Mouse (Mus musculus): ENCODE measurements around the gene Smok2a. TPM values are rescaled to one million over a fixed set of nuclear protein-coding genes. Genes with fewer than 3 reads are reported as not detected.
"Not testable (repeated sequence)": the region's sequence is repeated elsewhere in the genome, so short reads cannot be mapped to it uniquely, and the experiment has no call there.

Gene Smok2a
- total RNA-seq, 2 experiments from 2014 or later = not detected

GRCm38 (mm10) chr17:13202453-13203107, 18.4 kb upstream of the Smok2a start:
- H3K27ac ChIP-seq; H3K4me3 ChIP-seq; intact Hi-C loops (cut with DNase I); DNase-seq (ENCODE audit: extremely low spot score in 1 of 2, low spot score in 2 of 2): not testable (repeated sequence)

DNA sequence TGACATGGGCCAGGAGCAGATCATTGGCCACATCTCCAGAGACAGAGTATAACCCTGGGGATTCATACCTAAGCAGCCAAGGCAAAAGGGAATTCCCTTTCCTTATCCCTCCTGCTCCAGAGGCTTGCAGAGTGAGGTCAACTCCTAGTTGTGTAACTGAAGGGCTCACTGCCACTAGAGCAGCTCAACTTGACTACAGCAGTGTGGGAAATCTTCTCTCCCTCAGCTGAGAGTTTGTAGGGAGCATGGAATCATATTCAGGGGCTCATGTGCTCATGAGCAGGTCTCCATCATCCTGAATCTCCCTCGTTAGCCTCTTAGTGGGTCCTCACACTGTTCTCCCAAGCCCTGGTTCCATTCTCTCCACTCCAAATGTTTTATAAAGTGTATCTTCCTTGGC, 15.7 kb upstream of the Smok2a start:
- H3K27ac ChIP-seq; DNase-seq (ENCODE audit: extremely low spot score in 1 of 2, low spot score in 2 of 2); intact Hi-C loops (cut with DNase I); H3K4me3 ChIP-seq: not testable (repeated sequence)

DNA sequence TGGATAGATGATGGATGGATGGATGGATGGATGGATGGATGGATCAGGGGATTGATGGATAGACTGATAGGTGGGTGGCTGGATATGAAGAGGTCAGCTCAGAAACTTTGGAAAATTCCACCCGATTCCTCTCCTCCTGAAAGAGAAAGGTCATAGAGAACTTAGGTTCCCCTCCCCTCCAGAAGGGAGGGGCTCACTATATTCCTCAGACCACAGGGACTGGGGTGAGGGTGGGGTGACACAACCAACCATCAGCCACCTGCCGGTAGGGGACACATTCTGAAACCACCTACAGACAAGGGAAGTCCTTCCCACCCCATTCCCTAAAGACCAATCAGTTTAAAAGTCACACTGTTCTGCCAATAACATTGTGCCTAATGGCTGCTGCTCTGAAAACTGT, 14.5 kb upstream of the Smok2a start:
- intact Hi-C loops (cut with DNase I) = no loop called here
- TF ChIP-seq CTCF (IDR thresholded peaks at IDR 0.05) = no peak
- H3K4me3 ChIP-seq = no peak overlapping the region
- DNase-seq (ENCODE audit: extremely low spot score in 1 of 2, low spot score in 2 of 2) = no peak
- H3K27ac ChIP-seq = no peak overlapping the region

DNA sequence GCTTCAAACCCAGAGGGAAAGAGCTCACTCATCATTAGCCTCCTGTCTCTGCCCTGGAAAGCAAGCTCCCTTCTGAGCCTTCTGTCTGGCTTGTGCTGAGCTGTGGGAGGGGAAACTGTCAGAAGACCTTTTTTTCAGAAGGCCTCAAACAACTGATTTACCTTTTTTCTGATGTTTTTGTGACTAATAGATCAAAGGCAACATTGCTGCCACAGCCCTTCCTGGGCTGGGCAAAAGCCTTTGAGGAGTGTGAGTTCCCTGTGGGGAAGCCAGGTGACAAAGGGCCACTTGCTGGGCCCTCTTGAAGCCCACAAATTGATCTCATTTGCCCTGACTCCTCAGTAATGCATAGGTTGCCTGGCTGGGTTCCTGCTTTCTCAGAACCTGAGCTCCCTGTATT, 12.5 kb upstream of the Smok2a start:
- DNase-seq (ENCODE audit: extremely low spot score in 1 of 2, low spot score in 2 of 2); intact Hi-C loops (cut with DNase I); H3K27ac ChIP-seq; H3K4me3 ChIP-seq: not testable (repeated sequence)

DNA sequence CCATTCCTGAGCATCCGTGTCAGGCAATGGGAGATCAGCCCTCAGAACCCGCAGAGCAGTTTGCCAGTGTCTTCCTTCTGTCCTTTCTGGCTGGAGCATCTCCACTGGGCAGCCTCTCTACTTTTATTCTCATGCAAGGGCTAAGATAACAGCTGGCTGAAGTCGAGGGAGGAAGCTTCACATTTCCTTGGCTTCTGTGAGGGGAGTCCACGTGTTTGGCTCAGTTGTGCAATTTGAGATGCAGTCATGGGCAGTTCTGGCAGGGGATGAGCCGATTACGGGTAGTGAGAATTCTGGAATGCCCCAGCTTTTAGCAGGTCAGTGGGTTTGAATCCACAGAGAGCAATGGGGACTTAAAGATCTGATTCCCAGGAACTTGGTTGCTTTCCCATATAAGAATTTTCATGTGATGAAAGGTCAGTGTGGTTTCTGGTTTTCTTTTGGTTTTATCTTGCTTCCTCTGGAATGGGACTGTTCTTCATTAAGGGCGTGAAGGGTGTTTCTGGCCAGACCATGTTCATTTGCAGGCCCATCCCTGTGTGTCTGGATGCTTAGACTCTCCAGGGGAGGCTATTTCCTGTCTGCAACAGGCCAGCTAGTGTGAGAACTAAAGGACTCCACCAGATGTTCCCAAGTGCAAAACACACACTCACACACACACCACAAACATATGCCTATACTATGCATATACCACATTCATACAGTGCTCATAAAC, 8.7 kb upstream of the Smok2a start:
- H3K4me3 ChIP-seq = no peak overlapping the region
- DNase-seq (ENCODE audit: extremely low spot score in 1 of 2, low spot score in 2 of 2) = no peak
- H3K27ac ChIP-seq = no peak overlapping the region
- intact Hi-C loops (cut with DNase I) = no loop called here
- TF ChIP-seq CTCF (IDR thresholded peaks at IDR 0.05) = no peak

DNA sequence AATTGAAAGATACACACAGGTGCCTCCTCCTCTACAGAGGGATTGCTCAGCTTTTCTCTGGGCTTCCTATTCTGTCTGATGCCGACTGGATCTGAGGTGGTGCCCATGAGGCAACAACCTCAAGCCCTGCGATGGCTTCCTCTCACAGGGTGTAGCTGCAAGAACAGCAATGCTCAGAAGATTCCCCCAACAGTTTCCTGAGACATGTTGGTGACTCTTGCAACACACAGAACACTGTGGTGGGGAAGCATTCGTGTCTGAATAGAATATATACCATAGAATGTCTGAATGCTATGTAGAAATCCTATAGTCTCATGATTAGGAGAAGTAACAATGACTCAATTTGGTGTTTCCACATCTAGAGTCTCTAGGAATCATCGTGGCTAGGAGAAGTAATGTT, 6.8 kb upstream of the Smok2a start:
- TF ChIP-seq CTCF (IDR thresholded peaks at IDR 0.05) = no peak
- no peak overlapping the region for H3K4me3 ChIP-seq
- intact Hi-C loops (cut with DNase I) = no loop called here
- H3K27ac ChIP-seq = no peak overlapping the region
- DNase-seq (ENCODE audit: extremely low spot score in 1 of 2, low spot score in 2 of 2) = no peak

DNA sequence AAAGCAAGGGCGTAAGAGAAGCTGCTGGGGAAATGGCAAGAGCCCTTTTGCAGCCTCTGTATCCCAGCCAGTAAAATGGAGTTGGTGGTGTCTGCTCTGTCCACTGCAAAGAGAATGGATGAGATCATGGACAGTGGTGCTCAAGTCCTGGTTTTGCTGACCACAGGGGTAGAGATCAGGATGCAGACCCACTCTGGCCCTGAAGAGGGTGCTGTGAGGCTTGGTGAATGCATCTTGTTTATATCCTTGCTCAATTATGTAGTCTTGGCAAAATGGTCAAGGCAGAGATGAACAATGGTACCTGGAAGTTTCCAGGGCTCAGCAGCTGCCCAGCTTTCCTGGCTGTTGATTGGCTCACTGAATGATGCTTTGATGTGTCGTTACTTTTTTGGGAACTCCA, 5.4 kb upstream of the Smok2a start:
- intact Hi-C loops (cut with DNase I) = no loop called here
- TF ChIP-seq CTCF (IDR thresholded peaks at IDR 0.05) = peak; percentile 38; the same call in 1 of the 2 replicates
- Histone ChIP-seq H3K4me3 (no peak overlapping the region), H3K27ac (no peak overlapping the region)
- DNase-seq (ENCODE audit: extremely low spot score in 1 of 2, low spot score in 2 of 2) = no peak

- H3K4me3 ChIP-seq; DNase-seq (ENCODE audit: extremely low spot score in 1 of 2, low spot score in 2 of 2); intact Hi-C loops (cut with DNase I); H3K27ac ChIP-seq: not testable (repeated sequence)
Observed at GRCm38 (mm10) chr17:13221921-13222320, 933 bp downstream of the Smok2a start.

DNA sequence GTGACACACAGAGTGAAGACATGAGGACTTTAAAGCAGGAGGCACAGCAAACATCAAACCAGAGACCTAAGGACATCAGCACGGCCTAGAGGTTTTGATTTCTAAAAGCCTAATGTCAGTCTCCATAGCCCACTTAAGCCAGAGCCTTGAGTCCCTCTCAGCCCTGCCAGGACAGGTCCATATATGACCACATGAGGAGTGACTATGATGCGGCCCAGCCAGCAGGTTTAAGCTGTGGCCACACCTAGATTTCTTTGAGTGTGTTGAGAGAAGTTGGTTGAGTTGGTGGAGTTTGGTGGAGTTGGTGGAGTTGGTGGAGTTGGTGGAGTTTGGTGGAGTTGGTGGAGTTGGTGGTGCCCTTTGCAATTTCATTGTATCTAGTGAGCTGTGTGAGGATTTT, 9.0 kb downstream of the Smok2a start, which contains the start of gene Smok2b:
Gene Smok2b, plus strand, starts transcription at position 301 of the 400 bp plus-strand sequence.
- intact Hi-C loops (cut with DNase I); DNase-seq (ENCODE audit: extremely low spot score in 1 of 2, low spot score in 2 of 2); H3K4me3 ChIP-seq; H3K27ac ChIP-seq: not testable (repeated sequence)

DNA sequence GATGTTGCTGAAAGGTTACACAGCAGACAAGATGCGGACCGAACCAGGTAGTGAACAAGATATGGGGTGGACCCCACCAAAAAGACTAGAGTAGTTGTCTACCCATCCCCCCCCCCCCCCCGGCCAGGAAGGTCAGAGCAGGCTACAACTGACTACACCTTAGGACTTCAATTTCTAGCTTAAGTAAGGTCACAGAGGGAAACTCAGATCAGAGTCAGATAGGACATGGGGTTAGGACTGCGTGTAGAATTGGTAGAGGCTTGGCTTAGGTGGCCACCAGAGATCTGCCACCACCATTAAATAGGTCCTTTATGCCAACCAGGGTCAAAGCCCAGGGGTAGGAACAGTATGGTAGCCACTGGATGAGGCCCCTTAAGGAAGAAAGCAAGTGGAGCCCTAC, 18.5 kb downstream of the Smok2a start:
- DNase-seq (ENCODE audit: extremely low spot score in 1 of 2, low spot score in 2 of 2); H3K4me3 ChIP-seq; intact Hi-C loops (cut with DNase I); H3K27ac ChIP-seq: not testable (repeated sequence)

GRCm38 (mm10) chr17:13240807-13241727, 20.1 kb downstream of the Smok2a start:
- H3K27ac ChIP-seq; H3K4me3 ChIP-seq; DNase-seq (ENCODE audit: extremely low spot score in 1 of 2, low spot score in 2 of 2); intact Hi-C loops (cut with DNase I): not testable (repeated sequence)

- H3K27ac ChIP-seq; DNase-seq (ENCODE audit: extremely low spot score in 1 of 2, low spot score in 2 of 2); H3K4me3 ChIP-seq; intact Hi-C loops (cut with DNase I): not testable (repeated sequence)
Observed at GRCm38 (mm10) chr17:13254786-13255185, 33.8 kb downstream of the Smok2a start.

Other genes starting within 250 kb of the Smok2a start
- gene Wtap, start 227.0 kb upstream of the Smok2a start, total RNA-seq (2021) = 10 to 100 TPM; 52.7 to 54.2 TPM
- gene Sod2, start 214.3 kb upstream of the Smok2a start, total RNA-seq (2021) = 100 to 1,000 TPM; 267 to 273 TPM
- not detected for gene Gpr31b, start 168.9 kb upstream of the Smok2a start, total RNA-seq (2021)
- gene Tcp10b, start 160.1 kb upstream of the Smok2a start, total RNA-seq (2021) = 1 to 10 TPM in 1 of 2 experiments, under 1 TPM in 1; 0.61 to 1.4 TPM
- under 1 TPM in 1 of 2 experiments, not detected in 1; 0.16 TPM for gene Unc93a, start 89.4 kb upstream of the Smok2a start, total RNA-seq (2021)
- gene Smok2b, start 9.1 kb downstream of the Smok2a start, total RNA-seq (2021) = not detected
- gene Tcp10c, start 133.4 kb downstream of the Smok2a start, total RNA-seq (2021) = not detected

Data from left cerebral cortex, adult 2 months (tissue).